Mouse (Mus musculus): ENCODE measurements around the gene Ube2g1.
"Not testable (repeated sequence)": the region's sequence is repeated elsewhere in the genome, so short reads cannot be mapped to it uniquely, and the experiment has no call there.

The Ube2g1 gene

DNA sequence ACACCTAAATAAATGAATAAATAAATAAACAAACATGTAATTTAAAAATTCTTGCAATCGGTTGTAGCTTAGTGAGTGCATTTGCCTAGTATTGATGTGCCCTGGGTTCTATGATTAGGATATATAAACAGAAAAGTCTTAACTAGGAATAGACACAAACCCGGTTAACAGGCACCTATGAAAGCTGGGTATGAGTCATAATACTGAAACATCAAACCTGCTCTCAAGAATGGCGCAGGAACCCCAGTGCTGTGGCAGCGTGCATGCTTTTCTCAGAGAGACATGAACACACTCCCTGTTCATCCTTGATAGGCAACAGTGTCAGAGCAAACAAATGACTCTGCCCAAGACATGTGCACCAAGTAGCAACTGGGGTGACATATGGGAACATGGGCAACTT, 9.3 kb upstream of the Ube2g1 start:
- no peak for DNase-seq (ENCODE audit: low read depth, low spot score)

DNA sequence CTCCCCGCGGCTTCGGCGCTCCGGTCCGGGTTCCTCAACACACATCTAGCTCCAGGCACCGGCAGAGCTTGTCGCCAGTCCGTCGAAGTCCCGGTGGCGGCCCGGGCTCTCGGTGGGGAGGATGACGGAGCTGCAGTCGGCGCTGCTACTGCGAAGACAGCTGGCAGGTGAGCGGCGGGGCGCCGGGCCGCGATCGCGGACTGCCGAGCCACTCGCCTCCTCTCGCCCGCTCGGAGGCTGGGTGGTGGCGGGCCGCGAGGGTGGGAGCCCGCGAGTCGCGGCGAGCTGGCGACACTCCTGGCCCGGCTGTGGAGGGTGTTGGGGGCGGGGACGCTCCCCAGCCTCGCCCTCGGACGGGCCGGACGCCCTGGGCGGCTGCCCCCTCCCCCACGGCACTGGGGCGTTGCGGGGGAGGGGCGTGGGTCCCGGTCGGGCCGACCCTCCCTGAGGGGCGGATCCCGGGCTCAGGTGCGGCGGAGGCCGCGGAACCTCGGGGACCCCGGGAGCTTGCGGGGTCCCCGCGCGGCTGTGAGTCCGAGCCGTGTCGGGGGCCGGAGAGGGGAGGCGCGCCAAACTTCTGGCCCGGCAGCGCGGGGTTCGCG, 487 bp downstream of the Ube2g1 start:
- DNase-seq (ENCODE audit: low read depth, low spot score) = peak; percentile 75

DNA sequence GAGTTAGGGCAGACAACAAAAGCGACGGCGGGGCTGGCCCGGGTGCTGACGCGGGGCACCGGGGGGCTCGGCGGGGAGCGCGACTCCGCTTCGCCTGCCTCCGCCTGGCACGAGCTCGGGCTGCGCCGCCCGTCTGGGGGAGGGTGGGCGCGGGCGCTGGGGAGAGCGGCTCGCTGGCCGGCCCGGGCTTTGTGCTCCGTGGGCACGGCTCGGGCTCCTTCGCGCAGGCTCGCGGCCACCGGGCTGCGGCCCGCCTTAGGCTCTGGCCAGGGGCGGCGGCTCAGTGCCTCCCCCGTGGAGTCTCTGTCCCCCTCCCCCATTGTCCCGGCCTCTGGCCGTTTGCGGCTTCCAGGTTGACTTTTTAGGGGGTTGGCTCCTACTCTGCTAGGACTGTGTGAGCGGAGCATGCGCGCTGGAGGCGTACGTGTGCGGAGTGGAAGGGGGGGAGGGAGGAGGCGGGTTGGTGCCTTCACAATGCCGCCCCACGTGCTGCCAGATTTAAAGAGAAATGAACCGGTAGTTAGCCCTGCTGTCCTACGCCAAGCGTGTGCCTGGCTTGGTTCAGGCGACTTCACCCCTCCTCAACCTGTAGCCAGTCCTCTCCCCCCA, 1.1 kb downstream of the Ube2g1 start:
- DNase-seq (ENCODE audit: low read depth, low spot score) = peak; percentile 97

DNA sequence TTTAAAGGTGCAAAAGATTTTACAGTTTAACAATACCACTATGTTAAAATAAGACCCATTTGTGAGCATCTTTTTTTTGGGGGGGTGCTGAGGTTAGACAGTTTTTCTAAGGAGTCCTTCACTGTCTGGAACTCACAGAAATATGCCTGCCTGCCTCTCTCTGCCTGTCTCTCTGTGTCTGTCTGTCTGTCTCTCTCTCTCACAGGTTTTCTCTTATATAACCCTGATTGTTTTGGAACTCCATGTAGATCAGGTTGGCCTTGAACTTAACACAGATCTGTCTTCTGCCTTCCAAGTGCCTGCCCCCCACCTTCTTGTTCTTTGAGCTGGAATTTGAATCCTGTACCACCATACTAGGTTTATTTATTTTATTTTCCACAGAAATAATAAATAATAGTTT, 2.2 kb downstream of the Ube2g1 start:
- no peak for DNase-seq (ENCODE audit: low read depth, low spot score)

DNA sequence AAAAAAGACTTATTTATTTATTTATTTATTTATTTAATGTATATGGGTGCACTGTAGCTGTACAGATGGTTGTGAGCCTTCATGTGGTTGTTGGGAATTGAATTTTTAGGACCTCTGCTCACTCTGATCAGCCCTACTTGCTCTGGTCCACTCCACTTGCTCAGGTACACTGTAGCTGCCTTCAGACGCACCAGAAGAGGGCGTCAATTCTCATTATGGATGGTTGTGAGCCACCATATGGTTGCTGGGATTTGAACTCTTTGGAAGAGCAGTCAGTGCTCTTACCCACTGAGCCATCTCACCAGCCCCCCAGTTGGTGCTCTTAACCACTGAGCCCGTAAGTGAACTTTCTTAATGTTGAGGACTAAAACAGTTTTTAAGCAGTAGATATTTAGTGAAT, 7.3 kb downstream of the Ube2g1 start:
- not testable (repeated sequence) for DNase-seq (ENCODE audit: low read depth, low spot score)

DNA sequence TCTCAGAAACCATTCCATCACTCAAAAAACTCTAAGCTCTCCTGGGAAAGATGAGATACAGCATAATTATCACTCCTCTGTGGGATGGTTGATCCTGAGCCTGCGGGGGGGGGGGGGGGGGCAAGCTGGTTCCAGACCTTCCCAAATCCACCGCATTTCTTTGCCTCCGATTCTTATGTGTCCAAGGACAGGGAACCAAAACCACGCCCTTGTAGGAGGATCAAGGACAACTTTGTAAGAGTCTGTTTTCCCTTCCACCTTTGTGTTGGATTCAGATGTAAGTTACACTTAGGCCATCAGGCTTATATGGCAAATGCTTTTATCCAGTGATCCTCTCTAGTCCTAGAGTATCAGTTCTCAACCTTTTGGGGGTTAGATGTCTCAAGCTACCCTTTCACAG, 8.8 kb downstream of the Ube2g1 start:
- DNase-seq (ENCODE audit: low read depth, low spot score) = no peak

DNA sequence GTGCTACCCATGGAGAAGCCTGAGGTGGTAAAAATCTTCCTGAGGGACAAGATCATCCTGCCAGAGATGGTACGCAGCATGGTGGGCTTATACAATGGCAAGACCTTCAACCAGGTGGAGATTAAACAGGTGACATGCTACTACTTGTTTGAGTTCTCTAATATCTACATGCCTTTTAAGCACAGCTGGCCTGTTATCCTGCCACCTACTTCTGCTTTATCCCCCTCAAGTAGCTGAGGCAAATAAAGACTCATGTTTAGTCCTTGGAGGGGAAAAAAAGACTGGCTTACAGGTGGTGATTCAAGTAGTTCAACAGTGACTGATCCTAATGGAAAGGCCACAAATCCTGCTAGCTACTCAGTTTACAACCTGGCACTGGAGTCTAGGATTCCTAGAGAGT, 11.4 kb downstream of the Ube2g1 start:
- no peak for DNase-seq (ENCODE audit: low read depth, low spot score)

DNA sequence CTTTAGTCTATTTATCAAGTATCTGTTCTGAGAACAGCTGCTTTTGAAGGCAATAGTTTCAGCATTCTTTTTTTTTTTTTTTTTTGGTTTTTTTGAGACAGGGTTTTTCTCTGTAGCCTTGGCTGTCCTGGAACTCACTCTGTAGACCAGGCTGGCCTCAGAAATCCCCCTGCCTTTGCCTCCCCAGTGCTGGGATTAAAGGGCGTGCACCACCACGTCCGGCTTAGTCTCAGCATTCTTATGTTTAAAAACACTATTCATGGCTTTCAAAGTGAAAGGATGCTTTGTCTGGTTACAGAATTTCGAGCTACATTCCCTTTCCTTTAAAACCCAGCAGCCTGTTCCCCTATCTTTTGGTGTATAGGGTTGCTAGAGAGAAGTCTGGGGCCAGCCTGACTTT, 35.6 kb downstream of the Ube2g1 start:
- no peak for DNase-seq (ENCODE audit: low read depth, low spot score)

DNA sequence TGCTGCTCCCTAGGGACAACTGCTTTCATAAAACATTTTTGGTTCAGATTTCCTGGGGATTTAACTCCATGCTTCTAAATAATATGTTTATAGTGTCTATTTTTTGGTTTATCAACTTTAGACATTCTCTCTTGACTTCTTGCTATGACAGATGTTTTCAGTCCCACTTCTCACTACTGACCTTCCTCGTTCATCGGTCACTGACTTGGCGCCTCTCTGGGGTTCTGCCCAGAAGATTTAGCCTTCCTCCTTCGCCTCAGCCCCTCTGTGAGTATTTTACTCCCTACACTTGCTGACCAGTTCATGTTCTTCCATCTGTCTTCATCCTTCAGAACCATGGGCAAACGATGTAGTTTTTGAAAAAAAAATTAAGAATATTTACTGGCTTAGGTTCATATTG, 38.3 kb downstream of the Ube2g1 start:
- no peak for DNase-seq (ENCODE audit: low read depth, low spot score)

DNA sequence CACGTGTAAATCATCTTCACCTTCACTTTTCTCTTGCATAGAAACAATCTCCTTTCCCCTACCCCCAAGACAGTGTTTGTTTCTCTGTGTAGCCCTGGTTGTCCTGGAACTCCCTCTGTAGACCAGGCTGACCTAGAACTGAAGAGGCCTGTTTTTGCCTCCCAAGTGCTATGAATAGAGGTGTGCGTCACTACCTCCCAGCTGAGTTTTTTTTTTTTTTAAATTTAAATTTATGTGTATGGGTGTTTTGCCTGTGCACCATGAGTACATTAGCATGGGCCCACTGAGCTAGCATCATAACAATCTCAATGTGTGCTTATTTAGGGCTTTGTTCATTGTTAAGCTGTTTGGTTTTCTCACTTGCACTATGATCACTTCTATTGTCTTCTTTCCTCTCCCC, 43.3 kb downstream of the Ube2g1 start:
- no peak for DNase-seq (ENCODE audit: low read depth, low spot score)

DNA sequence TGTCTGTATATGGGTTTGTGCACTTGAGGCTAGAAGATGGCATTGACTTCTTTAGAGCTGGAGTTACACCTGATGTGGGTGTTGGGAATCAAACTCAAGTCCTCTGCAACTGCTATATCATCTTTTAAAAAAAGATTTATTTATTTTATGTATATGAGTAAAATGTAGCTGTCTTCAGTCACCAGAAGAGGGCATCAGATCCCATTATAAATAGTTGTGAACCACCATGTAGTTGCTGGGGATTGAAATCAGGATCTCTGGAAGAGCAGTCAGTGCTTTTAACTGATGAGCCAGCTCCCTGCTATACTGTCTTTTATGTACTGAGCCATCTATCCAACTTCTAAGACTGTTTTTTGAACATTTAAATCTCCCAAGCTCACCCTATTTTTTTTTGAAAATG, 52.8 kb downstream of the Ube2g1 start:
- DNase-seq (ENCODE audit: low read depth, low spot score) = no peak

DNA sequence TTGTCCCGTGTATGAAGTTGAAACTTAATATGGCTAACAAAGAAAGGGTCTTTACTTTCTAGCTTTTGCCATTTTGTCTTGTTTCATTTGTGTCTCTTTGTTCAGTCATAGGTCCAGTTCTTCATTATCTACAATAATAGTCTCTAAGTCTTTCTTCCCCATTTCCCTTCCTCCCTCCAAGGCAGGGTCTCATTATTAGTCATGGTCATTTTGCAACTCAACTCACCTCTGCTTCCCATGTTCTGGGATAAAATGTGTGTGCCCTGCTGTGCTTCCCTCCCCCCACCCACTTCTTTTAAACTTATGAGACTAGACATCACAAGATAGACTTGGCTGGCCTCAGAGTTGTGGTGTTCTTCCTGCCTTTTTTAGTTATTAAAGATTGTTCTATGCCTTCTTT, 53.3 kb downstream of the Ube2g1 start:
- no peak for DNase-seq (ENCODE audit: low read depth, low spot score)

DNA sequence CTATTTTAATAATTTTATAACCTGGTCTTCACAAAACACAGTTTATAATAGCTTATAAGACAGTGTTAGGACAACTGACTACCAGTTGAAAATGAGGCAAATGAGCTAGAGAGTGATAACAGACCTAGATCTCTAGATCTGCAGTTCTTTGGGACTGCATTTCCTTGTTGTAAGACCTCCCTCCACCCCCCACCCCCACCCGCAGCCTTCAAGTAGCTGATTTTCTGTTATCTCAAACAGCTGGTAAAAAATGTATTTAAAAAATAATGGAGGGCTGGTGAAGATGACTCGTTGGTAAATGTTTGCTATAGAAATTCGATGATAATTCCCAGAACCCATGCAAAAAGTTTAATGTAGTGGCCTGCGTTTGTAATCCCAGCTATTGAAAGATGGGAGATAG, 57.6 kb downstream of the Ube2g1 start:
- no peak for DNase-seq (ENCODE audit: low read depth, low spot score)

DNA sequence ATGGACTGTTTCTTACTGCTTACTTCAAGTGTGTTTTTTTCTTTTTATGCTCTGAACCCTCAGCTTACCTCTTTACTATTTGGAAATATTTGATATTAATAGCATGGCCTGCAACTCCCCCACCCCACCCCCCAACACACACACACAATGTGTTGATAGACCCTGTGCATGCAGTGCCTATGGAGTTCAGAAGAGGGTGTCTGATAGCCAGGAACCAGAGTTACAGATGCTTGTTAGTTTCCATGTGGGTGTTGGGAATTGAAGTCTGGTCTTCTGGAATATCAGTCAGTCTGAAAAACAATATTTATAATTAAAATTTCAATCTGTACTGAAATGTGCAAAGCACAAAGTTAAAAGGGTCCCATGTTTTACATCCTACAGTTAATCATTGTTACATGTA, 63.6 kb downstream of the Ube2g1 start:
- no peak for DNase-seq (ENCODE audit: low read depth, low spot score)

DNA sequence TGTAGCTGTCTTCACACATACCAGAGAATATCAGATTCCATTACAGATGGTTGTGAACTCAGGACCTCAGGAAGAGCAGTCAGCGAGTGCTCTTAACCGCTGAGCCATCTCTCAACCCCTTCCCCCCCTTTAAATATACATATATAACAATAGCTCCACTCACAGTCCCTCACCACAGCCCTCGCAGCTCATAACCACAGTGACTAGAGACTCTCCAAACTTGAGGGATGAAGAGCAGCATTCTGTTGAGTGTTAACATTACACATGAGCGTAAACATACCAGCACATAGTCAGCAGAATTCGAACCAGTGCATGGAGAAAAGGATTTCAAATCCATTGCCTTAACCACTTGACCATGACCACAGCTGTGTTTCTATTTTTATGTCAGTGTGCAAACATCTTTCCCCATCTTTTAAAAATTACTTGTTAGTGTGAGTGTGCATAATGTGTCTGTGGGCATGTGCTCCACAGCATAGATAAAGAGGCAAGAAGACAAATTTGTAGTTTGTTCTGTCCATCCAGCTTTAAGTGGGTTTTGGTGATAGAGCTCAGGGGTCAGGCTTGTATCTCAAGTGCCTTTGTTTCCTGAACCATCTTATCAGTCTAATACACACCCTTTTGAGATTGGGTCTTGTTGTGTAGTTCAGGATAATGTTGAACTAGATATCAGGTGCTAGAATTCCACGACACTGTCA, 64.4 kb downstream of the Ube2g1 start:
- no peak for DNase-seq (ENCODE audit: low read depth, low spot score)

DNA sequence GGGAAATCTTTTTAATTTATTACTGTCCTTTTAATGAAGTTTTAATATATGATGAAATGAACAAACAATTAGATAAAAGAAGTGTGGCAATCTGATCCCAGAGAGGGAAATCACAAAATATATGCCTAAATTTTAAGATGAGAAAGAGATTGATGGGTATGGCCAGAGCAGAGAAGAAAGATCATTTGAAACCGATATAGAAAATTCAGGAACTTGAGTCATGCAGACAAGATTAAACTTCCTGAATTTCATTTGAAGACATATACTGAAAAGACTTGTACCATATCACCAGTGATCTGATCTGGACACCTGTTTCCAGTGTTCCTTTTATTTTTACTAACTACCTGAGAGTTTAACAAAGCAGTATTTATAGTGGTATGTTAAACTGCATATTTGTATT, 65.4 kb downstream of the Ube2g1 start:
- no peak for DNase-seq (ENCODE audit: low read depth, low spot score)

DNA sequence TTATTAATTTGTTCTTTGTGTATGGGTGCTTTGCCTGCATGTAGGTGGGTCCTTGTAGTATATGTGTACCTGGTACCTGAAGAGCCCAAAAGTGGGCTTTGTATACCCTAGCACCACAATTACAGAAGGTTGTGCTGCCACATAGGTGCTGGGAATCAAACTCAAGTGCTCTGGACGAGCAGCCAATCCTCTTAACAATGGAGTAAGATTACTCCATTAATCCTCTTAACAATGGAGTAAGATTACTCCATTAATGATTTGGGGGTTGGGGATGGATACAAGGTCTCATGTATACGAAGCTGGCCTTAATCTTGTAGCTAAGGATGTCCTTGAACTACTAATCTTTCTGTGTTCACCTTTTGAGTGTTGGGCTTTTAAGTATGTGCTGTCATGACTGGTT, 68.2 kb downstream of the Ube2g1 start:
- DNase-seq (ENCODE audit: low read depth, low spot score) = no peak

DNA sequence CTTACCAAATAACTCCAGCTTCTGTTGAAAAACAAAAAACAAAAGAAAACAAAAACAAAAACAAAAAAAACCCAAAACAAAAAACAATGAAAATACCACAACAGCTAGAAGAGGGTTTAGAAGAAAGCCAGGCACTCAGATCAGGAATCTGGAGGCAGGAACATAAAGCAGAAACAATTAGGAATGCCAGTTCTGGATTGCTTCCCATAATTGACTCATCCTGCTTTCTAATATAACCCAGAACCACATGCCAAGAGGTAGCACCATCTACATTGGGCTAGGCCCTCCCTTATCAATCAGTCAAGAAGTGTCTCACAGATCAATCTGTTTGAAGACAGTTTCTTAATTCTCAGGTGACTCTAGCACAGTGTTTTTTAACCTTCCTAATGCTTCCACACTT, 73.6 kb downstream of the Ube2g1 start:
- DNase-seq (ENCODE audit: low read depth, low spot score) = no peak

DNA sequence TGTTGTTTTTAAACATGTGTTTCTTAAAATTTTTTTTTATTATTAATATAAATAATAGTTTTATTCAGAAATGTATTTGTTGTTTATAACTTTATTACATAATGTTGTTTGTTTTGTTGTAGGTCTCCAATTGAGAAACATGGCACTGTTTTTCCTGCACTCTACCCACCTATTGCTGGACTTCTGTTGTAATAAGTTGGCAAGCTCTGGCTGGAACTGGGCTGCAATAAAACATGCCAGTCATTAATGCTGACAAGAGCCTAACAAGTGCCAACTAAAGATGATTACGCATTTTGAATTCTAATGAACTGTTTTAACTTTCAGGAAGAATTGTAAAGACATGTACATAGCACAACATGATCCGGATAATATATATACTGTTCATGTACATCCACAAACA, 76.3 kb downstream of the Ube2g1 start:
- DNase-seq (ENCODE audit: low read depth, low spot score) = no peak

DNA sequence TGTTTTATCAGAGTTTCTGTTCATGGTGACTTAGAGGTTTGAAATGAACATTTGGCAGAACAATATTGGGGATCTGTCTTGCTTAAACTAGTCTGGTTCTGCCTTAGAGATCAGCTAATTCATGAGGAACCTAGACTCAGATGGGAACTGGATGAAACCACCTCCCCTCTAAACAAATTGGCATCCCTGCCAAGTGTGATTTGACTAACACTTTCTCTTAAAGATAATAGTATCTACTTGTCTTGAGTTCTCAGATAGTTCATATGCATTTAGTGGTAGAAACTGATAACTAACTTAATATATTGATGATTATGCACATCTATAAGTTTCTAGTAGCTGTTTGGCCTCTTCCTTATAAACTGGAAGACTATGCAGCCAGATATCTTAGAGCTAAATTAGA, 79.6 kb downstream of the Ube2g1 start:
- no peak for DNase-seq (ENCODE audit: low read depth, low spot score)

DNA sequence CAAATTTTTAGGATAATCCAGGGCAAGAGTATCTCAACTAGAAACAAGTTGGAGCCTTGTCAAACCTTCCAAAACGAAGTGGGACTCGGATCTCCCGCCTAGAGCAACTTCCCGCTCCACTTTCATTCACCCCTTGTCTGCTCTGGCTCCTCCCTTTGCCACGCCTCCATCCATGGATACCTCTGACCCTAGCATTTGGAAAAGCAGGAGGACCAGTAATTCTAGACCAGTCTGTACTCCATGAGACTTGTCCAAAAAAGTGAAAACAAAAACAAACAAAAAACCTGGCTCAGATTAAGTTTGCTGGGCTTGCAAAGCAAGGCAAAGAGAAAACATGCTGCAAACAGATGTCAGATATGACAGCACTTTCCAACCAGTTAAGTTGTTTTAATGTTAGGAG, 81.2 kb downstream of the Ube2g1 start:
- DNase-seq (ENCODE audit: low read depth, low spot score) = no peak

DNA sequence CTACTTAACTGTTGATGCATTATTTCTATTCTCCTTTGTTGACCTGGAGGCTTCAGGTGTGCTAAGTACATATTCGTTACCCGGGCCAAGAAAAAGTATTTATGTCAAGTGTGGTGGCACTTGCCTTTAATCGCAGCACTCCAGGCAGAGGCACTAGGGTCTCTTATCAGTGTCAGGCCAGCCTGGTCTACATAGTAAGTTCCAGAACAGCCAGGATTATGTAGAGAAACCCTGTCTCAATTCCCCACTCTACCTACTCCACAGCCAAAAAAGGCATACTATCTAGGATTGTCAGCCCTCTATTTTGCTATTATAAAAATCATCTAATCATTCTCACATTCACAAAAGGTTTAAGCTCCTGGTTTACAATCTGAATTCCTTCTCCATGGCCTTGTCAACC, 82.0 kb downstream of the Ube2g1 start:
- DNase-seq (ENCODE audit: low read depth, low spot score) = no peak
